Mouse (Mus musculus) small intestine, adult 2 months (tissue): ENCODE measurements at regions not wholly inside any gene's neighbourhood (a gene's known extent, or its start where the extent isn't known, plus 50 kb on each side); places are given as distances from the start of the nearest gene placed in this dataset.

ENCODE experiments used
- CTCF ChIP-seq: fragments of 200-500 bp; IDR thresholded peaks from 2 replicates; pipeline ENCODE4 v1.5.1; 2012; ENCODE audit warnings: low read depth, mild to moderate bottlenecking, control low read depth, inconsistent platforms, low read length, moderate library complexity, mixed read lengths; ENCODE audit not compliant: insufficient replicate concordance, insufficient read length; ENCODE audit errors: extremely low read depth
- POLR2A ChIP-seq: fragments of 200-500 bp; IDR thresholded peaks from 2 replicates; pipeline ENCODE4 v1.6.1; 2012; ENCODE audit warnings: low read depth, mild to moderate bottlenecking, control low read depth, inconsistent platforms, low read length, moderate library complexity

DNA sequence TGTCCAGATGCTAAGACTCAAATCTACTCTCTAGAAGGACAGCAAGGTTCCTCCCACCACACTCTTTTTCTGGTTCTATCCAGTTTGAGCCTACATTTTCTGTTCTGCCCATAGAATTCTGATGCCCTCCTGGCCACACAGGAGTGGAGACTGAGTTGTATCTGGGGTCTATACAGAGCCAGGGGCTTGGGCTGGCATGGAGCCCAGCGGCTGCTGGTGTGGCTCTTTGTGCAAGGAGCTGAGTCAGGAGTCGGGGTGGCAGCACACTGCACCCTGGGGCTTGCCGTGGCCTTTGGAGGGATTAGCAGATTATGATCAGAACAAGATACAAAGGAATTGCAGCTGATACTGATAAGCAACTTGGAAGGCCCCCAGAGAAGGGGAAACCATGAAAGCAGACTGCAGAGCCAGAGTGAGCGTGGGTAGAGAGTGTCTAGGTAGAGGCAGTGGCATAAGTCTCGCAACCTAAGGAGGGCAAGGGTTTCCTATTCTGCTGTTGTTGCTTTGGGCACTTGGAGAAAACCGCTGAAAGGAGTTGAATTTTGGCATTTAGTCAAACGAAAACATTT lies 348.5 kb downstream of the Pik3r1 start:
- TF ChIP-seq CTCF (no peak), POLR2A (no peak)
